Mouse (Mus musculus) brown adipose tissue, adult 24 weeks (tissue): ENCODE measurements around the gene Cd209d. TPM values are rescaled to one million over a fixed set of nuclear protein-coding genes. Genes with fewer than 3 reads are reported as not detected.
"Not testable (repeated sequence)": the region's sequence is repeated elsewhere in the genome, so short reads cannot be mapped to it uniquely, and the experiment has no call there.

Experiments used
- H3K27ac ChIP-seq: fragments of 200-500 bp; replicated peaks from 2 replicates; pipeline ENCODE4 v1.5.1; 2012; ENCODE audit warnings: low read depth, mild to moderate bottlenecking, low read length
- H3K4me1 ChIP-seq: fragments of 200-500 bp; 2 replicates; pipeline ENCODE4 v1.6.1; 2012; ENCODE audit warnings: low read length, mixed read lengths; ENCODE audit not compliant: control insufficient read depth, insufficient read depth, insufficient read length
- H3K4me3 ChIP-seq: fragments of 200-500 bp; 2 replicates; pipeline ENCODE4 v1.5.1; 2012; ENCODE audit warnings: low read depth, mild to moderate bottlenecking, low read length, moderate library complexity; ENCODE audit not compliant: insufficient read depth
- polyA plus RNA-seq: library from polyadenylated mRNA; stranded (reverse); fragments of >200 nt; gene quantifications from 2 replicates; pipeline ENCODE4 v1.2.4, GENCODE M21; 2012; ENCODE audit not compliant: missing spikeins, insufficient read depth, insufficient read length

Gene Cd209d
- 4.2 and 11.0 TPM in 2 replicates for polyA plus RNA-seq

DNA sequence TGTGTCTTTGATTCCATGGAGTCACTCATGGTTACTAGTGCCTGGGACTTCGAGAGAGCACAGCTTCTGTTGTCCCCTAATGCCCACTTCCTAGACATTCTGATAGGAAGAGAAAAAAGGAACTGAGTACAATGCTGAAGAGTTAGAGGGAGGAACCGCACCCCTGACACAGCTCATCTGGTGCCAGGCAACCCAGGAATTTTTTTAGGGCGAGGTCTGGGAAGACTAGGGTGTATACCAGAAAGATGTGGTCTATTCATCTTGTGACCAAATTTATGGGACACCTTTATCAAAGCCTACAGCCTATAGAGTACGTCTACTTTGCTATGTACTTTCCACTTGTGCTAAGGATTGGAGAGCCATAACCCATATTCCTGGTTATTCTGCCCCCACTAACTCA, at the start of gene Cd209d:
Gene Cd209d (minus strand): TSS at position 101 of the 400 bp plus-strand sequence.
- H3K27ac ChIP-seq = no peak within 1 kb of the TSS
- no peaks in the 10 kb centered on the region for H3K4me1 ChIP-seq
- no peak within 1 kb of the TSS for H3K4me3 ChIP-seq

DNA sequence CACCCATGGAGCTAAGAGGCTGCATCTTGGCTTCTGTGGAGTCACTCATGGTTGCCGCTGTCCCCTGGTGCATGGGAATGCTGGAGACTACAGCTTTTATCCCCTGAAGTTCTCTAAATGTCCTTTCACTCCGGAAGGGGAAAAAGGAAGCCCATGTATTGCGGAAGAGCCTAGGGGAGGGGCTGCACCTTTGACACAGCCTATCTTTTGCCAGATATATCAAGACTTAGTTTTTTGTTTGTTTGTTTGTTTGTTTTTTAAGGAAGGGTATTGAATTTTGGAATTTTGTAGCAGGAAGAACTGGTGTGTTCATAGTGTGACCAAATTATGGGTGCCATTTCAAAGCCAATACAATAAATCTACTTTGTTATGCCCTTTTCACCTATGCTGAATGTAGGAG, 48.4 kb upstream of the Cd209d start, which contains the start of gene Cd209b:
Gene Cd209b (minus strand): TSS at position 101 of the 400 bp plus-strand sequence.
- no peak within 1 kb of the TSS for H3K4me3 ChIP-seq
- H3K4me1 ChIP-seq = no peaks in the 10 kb centered on the region
- H3K27ac ChIP-seq = no peak within 1 kb of the TSS

DNA sequence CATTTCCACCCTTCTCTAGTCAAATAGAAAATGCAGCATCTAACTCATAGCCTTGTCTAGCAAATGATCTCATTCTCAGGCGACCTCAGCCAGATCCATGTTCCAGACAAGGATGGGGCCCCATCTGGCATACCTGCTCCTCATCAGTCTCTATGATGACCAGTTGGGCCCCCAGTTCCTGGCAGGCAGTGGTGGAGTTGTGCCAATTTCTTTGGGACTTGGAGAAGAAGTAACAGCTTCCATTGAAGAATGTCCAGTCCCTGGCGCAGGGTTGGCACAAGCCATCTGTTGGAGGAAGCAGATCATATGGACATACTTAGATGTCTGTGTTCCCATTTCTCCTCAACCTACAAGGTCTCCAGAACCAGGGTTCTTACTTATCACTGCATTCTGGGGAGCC, 2.2 kb downstream of the Cd209d start:
- Histone ChIP-seq H3K27ac (no peak overlapping the region), H3K4me1 (no peaks in the 10 kb centered on the region), H3K4me3 (no peak overlapping the region)

DNA sequence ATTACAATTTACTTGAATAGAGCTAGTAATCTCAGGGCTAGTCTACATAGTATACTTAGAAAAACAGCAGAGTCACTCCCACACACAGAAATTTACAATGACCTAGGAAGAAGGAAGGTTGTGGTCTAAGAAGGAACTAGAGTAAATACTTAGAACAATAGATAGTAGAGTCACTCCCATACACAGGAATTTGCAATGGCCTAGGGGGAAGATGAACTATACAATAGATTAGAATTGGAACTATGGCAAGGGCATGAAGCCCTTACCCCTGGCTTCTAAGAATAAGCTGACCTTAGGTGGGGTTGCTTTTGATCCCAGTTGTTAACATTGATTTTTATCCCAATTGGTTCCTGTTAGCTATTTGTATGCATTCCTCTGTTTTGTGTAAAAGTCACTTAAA, 15.6 kb downstream of the Cd209d start:
- not testable (repeated sequence) for H3K27ac ChIP-seq, H3K4me1 ChIP-seq, H3K4me3 ChIP-seq

DNA sequence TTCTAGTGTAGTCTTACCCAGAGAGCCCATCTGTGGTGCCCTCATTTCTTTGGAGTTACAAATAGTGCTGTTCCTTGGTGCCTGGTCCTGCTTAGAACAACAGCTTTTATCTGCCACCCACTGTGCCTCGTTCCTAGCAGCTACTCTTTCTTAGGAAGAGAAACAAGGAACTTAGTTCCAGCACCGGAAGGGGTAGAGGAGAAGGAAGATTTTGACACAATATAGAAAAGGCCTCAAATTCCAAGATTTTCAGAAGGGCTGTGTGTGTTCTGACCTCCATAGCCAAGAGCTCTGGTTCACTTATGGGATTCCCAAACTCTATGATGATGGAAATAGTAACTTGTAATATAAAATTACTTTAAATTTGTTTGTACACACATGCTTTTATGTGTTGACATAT, 24.1 kb downstream of the Cd209d start, which contains the start of gene Cd209e:
Gene Cd209e (minus strand): TSS at position 101 of the 400 bp plus-strand sequence.
- Histone ChIP-seq H3K4me3 (no peak within 1 kb of the TSS), H3K4me1 (no peaks in the 10 kb centered on the region), H3K27ac (no peak within 1 kb of the TSS)

Other genes with a start within 250 kb of the Cd209d start
- 45.5 and 96.4 TPM in 2 replicates for gene Stxbp2, start 247.6 kb downstream of the Cd209d start, polyA plus RNA-seq
- gene Retn, start 222.8 kb downstream of the Cd209d start, polyA plus RNA-seq = 212 and 269 TPM in 2 replicates
- gene Mcemp1, start 212.8 kb downstream of the Cd209d start, polyA plus RNA-seq = not detected in 2 replicates
- gene Fcor, start 206.2 kb downstream of the Cd209d start, polyA plus RNA-seq = 210 and 321 TPM in 2 replicates
- 13.6 and 22.3 TPM in 2 replicates for gene Trappc5, start 202.3 kb downstream of the Cd209d start, polyA plus RNA-seq
- 0.83 TPM in 1 of 2 replicates, not detected in the other for gene Fcer2a, start 184.4 kb downstream of the Cd209d start, polyA plus RNA-seq
- gene Clec4g, start 157.9 kb downstream of the Cd209d start, polyA plus RNA-seq = not detected in 2 replicates
- 6.4 and 10.3 TPM in 2 replicates for gene Cd209a, start 129.6 kb downstream of the Cd209d start, polyA plus RNA-seq
- gene Cd209e, start 24.2 kb downstream of the Cd209d start, polyA plus RNA-seq = not detected in 2 replicates
- gene Cd209b, start 48.3 kb upstream of the Cd209d start, polyA plus RNA-seq = 1.4 and 3.5 TPM in 2 replicates
- gene Cd209c, start 76.2 kb upstream of the Cd209d start, polyA plus RNA-seq = 1.0 TPM in 1 of 2 replicates, not detected in the other
- 12.1 and 18.7 TPM in 2 replicates for gene Cd209f, start 227.3 kb upstream of the Cd209d start, polyA plus RNA-seq